Mouse (Mus musculus) heart, adult 2 months (tissue): ENCODE measurements around the gene Wdr47.

Experiments
- CTCF ChIP-seq: fragments of 200-600 bp; IDR thresholded peaks from 2 replicates; pipeline ENCODE4 v1.8.1; 2022; ENCODE audit warnings: antibody characterized with exemption, mild to moderate bottlenecking, moderate library complexity
- EP300 ChIP-seq: fragments of 200-500 bp; IDR thresholded peaks from 2 replicates; pipeline ENCODE4 v1.6.1; 2011; ENCODE audit warnings: low read depth, low read length, control low read depth; ENCODE audit not compliant: insufficient read depth

- TF ChIP-seq CTCF: no peak
- TF ChIP-seq EP300: no peak
Measured at GRCm38 (mm10) chr3:108681004-108681403, 89.9 kb downstream of the Wdr47 start.
